Mouse (Mus musculus): ENCODE results near the gene Izumo1r. TPM values are rescaled to one million over a fixed set of nuclear protein-coding genes. Genes with fewer than 3 reads are reported as not detected.

Gene Izumo1r
- total and polyA plus RNA-seq, 3 experiments: not detected

DNA sequence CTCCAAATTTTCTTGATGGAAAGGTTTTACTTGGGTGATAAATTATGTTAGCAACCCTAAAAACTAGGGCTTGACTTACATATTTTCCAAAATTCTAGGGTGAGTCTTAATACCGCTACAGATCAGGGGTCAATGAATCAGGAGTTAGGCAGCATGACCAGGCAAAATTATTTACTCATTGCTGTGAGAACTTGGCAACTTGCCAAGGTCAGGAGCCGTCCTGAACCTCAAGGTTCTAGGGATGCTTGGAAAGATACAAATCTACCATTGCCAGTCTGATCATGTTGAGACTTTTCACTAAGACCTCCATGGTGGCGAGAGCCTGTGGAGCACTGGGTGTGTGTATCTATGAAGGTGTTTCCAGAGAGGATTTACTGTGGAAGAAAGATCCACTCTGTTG is 32.2 kb downstream of the Izumo1r start:
- no peak for DNase-seq (ENCODE audit: extremely low read depth)
- H3K27ac ChIP-seq (ENCODE audit: insufficient read depth, low read depth): no peak overlapping the region
- H3K27me3 ChIP-seq (replicated peaks): no peaks in the 10 kb centered on the region
- H3K9me3 ChIP-seq (replicated peaks; ENCODE audit: low read length): no peaks in the 10 kb centered on the region
- in situ Hi-C loops (cut with MboI; ENCODE audit: low pct_ligation_motif_present, low pct_unique_long_range_greater_than_20kb, low sequenced_read_pairs): no loop called here
- no peak overlapping the region for H3K4me2 ChIP-seq (ENCODE audit: insufficient read depth, low read depth, poor library complexity, severe bottlenecking)
- no peak overlapping the region for H3K9ac ChIP-seq (ENCODE audit: insufficient read depth, low read depth)
- no peaks in the 10 kb centered on the region for H3K79me2 ChIP-seq (replicated peaks; ENCODE audit: control insufficient read depth, extremely low read depth, insufficient read depth, poor library complexity, severe bottlenecking)
- TF ChIP-seq NELFE (IDR thresholded peaks at IDR 0.05; ENCODE audit: low read depth, low read length) (no peak), BHLHE40 (IDR thresholded peaks at IDR 0.05; ENCODE audit: low read depth, low read length) (no peak), CHD2 (IDR thresholded peaks at IDR 0.05; ENCODE audit: low read length) (no peak), POLR2AphosphoS2 (IDR thresholded peaks at IDR 0.05; ENCODE audit: low read depth, low read length) (no peak), NRF1 (IDR thresholded peaks at IDR 0.05; ENCODE audit: low read depth, low read length) (no peak), TCF12 (IDR thresholded peaks at IDR 0.05; ENCODE audit: low read depth, low read length) (no peak), JUND (conservative IDR thresholded peaks at IDR 0.05; ENCODE audit: low read depth, low read length) (no peak), POLR2A (IDR thresholded peaks at IDR 0.05; ENCODE audit: low read depth, low read length) (no peak), GABPA (IDR thresholded peaks at IDR 0.05; ENCODE audit: insufficient replicate concordance, low read depth, low read length) (no peak), MAX (IDR thresholded peaks at IDR 0.05; ENCODE audit: low read length) (no peak), MAZ (IDR thresholded peaks at IDR 0.05; ENCODE audit: low read depth, low read length) (no peak)
- no peak overlapping the region for H3K4me3 ChIP-seq (replicated peaks in 1 of 3; ENCODE audit: low read depth in 2 of 3, low read length in 2 of 3, poor library complexity in 1 of 3)
- dilution Hi-C loops (cut with MboI; ENCODE audit: extremely low pct_ligation_motif_present, extremely low pct_unique_long_range_greater_than_20kb, low sequenced_read_pairs): no loop called here
- H3K4me1 ChIP-seq (ENCODE audit: control insufficient read depth in 1 of 2, insufficient read depth in 2 of 2): peaks cover 0 to 9% of the 10 kb centered on the region in 2 experiments; a peak in 1 of 4 replicates
- H3K36me3 ChIP-seq (replicated peaks in 1 of 2; ENCODE audit: control insufficient read depth in 1 of 2, insufficient read depth in 1 of 2, low read length in 1 of 2): no peaks in the 10 kb centered on the region

- Histone ChIP-seq H3K79me2 (replicated peaks; ENCODE audit: control insufficient read depth, extremely low read depth, insufficient read depth, poor library complexity, severe bottlenecking) (no peaks in the 10 kb centered on the region), H3K4me3 (replicated peaks in 1 of 3; ENCODE audit: low read depth in 2 of 3, low read length in 2 of 3, poor library complexity in 1 of 3) (no peak overlapping the region), H3K27ac (ENCODE audit: insufficient read depth, low read depth) (no peak overlapping the region), H3K9me3 (replicated peaks; ENCODE audit: low read length) (no peaks in the 10 kb centered on the region), H3K4me2 (ENCODE audit: insufficient read depth, low read depth, poor library complexity, severe bottlenecking) (no peak overlapping the region), H3K4me1 (ENCODE audit: control insufficient read depth in 1 of 2, insufficient read depth in 2 of 2) (peaks cover 0 to 9% of the 10 kb centered on the region in 2 experiments; a peak in 1 of 4 replicates), H3K36me3 (replicated peaks in 1 of 2; ENCODE audit: control insufficient read depth in 1 of 2, insufficient read depth in 1 of 2, low read length in 1 of 2) (no peaks in the 10 kb centered on the region), H3K27me3 (replicated peaks) (no peaks in the 10 kb centered on the region), H3K9ac (ENCODE audit: insufficient read depth, low read depth) (no peak overlapping the region)
- no peak for DNase-seq (ENCODE audit: extremely low read depth)
- dilution Hi-C loops (cut with MboI; ENCODE audit: extremely low pct_ligation_motif_present, extremely low pct_unique_long_range_greater_than_20kb, low sequenced_read_pairs): no loop called here
- in situ Hi-C loops (cut with MboI; ENCODE audit: low pct_ligation_motif_present, low pct_unique_long_range_greater_than_20kb, low sequenced_read_pairs): no loop called here
- TF ChIP-seq ZMIZ1 (IDR thresholded peaks at IDR 0.05; ENCODE audit: low read depth, low read length) (no peak), POLR2AphosphoS2 (IDR thresholded peaks at IDR 0.05; ENCODE audit: low read depth, low read length) (no peak), CHD1 (IDR thresholded peaks at IDR 0.05; ENCODE audit: low read depth, low read length) (no peak), JUND (conservative IDR thresholded peaks at IDR 0.05; ENCODE audit: low read depth, low read length) (no peak), TBP (conservative IDR thresholded peaks at IDR 0.05; ENCODE audit: low read depth, low read length) (no peak), CHD2 (IDR thresholded peaks at IDR 0.05; ENCODE audit: low read length) (no peak), MAX (IDR thresholded peaks at IDR 0.05; ENCODE audit: low read length) (no peak), RAD21 (IDR thresholded peaks at IDR 0.05; ENCODE audit: low read depth, low read length) (no peak), BHLHE40 (IDR thresholded peaks at IDR 0.05; ENCODE audit: low read depth, low read length) (no peak), HCFC1 (IDR thresholded peaks at IDR 0.05; ENCODE audit: low read depth, low read length) (no peak), ETS1 (conservative IDR thresholded peaks at IDR 0.05; ENCODE audit: low read depth, low read length) (no peak), TCF12 (IDR thresholded peaks at IDR 0.05; ENCODE audit: low read depth, low read length) (no peak), JUN (IDR thresholded peaks at IDR 0.05; ENCODE audit: insufficient read depth, low read depth, low read length) (no peak), UBTF (IDR thresholded peaks at IDR 0.05; ENCODE audit: low read depth, low read length) (no peak), MXI1 (IDR thresholded peaks at IDR 0.05; ENCODE audit: low read depth, low read length) (no peak), MAZ (IDR thresholded peaks at IDR 0.05; ENCODE audit: low read depth, low read length) (no peak), POLR2A (IDR thresholded peaks at IDR 0.05; ENCODE audit: low read depth, low read length) (no peak), USF2 (conservative IDR thresholded peaks at IDR 0.05; ENCODE audit: low read depth, low read length) (no peak), USF1 (IDR thresholded peaks at IDR 0.05; ENCODE audit: low read depth, low read length) (no peak), RCOR1 (conservative IDR thresholded peaks at IDR 0.05; ENCODE audit: low read depth, low read length) (no peak)
These were observed 32.9 kb downstream of the Izumo1r start for GRCm38 (mm10) chr9:14870802-14871201.
